Mouse (Mus musculus): Measurements from ENCODE around the gene Cuedc1. TPM values are rescaled to one million over a fixed set of nuclear protein-coding genes. Genes with fewer than 3 reads are reported as not detected.

Gene Cuedc1
- polyA plus RNA-seq, 1 experiment from 2014 or later, result 50.2 TPM

- peak; percentile 93 for ATAC-seq (ENCODE audit: low FRiP score, low read depth)
- H3K36me3 ChIP-seq, result no peaks in the 10 kb centered on the region
- H3K9me3 ChIP-seq, result no peaks in the 10 kb centered on the region
- peak within 1 kb of the TSS; percentile 74 for H3K4me2 ChIP-seq (replicated peaks)
- H3K27me3 ChIP-seq (replicated peaks), result no peaks in the 10 kb centered on the region
- H3K4me3 ChIP-seq, result peak within 1 kb of the TSS; percentile 99
- peak within 1 kb of the TSS; percentile 99 for H3K27ac ChIP-seq
- WGBS, result 1% methylated on average over 56 of the region's 81 CpGs
- H3K4me1 ChIP-seq, result peaks cover 34% of the 10 kb centered on the region
- peak within 1 kb of the TSS; percentile 99 for H3K9ac ChIP-seq
These were observed 30.1 kb upstream of the Cuedc1 start, which contains the start of gene Vezf1 for GRCm38 (mm10) chr11:88067586-88068410. TSS of gene Vezf1 (plus strand) at chr11:88068279.

- H3K9ac ChIP-seq, result peak overlapping the region; percentile 99
- H3K4me2 ChIP-seq (replicated peaks), result peak overlapping the region; percentile 74
- no peaks in the 10 kb centered on the region for H3K9me3 ChIP-seq
- H3K4me1 ChIP-seq, result peaks cover 42% of the 10 kb centered on the region
- H3K27ac ChIP-seq, result peak overlapping the region; percentile 99
- H3K27me3 ChIP-seq (replicated peaks), result no peaks in the 10 kb centered on the region
- ATAC-seq (ENCODE audit: low FRiP score, low read depth), result peak; percentile 68
- H3K36me3 ChIP-seq, result peaks cover 8% of the 10 kb centered on the region
- H3K4me3 ChIP-seq, result peak overlapping the region; percentile 99
- WGBS, result under 1% methylated on average over 89 of the region's 92 CpGs
These were observed 29.2 kb upstream of the Cuedc1 start for GRCm38 (mm10) chr11:88068411-88069245.

GRCm38 (mm10) chr11:88069246-88069570 lies 28.6 kb upstream of the Cuedc1 start:
- H3K9ac ChIP-seq, result peak overlapping the region; percentile 99
- H3K4me2 ChIP-seq (replicated peaks), result peak overlapping the region; percentile 74
- peak overlapping the region; percentile 99 for H3K4me3 ChIP-seq
- no peaks in the 10 kb centered on the region for H3K9me3 ChIP-seq
- H3K36me3 ChIP-seq, result peaks cover 11% of the 10 kb centered on the region
- WGBS, result under 1% methylated on average over 12 of the region's 12 CpGs
- peak overlapping the region; percentile 99; the same call in 1 of the 2 replicates for H3K27ac ChIP-seq
- ATAC-seq (ENCODE audit: low FRiP score, low read depth), result no peak
- peaks cover 44% of the 10 kb centered on the region for H3K4me1 ChIP-seq
- no peaks in the 10 kb centered on the region for H3K27me3 ChIP-seq (replicated peaks)

GRCm38 (mm10) chr11:88070392-88070791 lies 27.5 kb upstream of the Cuedc1 start:
- H3K27me3 ChIP-seq (replicated peaks), result no peaks in the 10 kb centered on the region
- no peak for ATAC-seq (ENCODE audit: low FRiP score, low read depth)

GRCm38 (mm10) chr11:88071113-88071512 lies 26.7 kb upstream of the Cuedc1 start:
- no peak for ATAC-seq (ENCODE audit: low FRiP score, low read depth)
- 0 out of 2 replicates have a peak overlapping the region, but pooled peaks have one; percentile 31 for H3K4me3 ChIP-seq
- WGBS, result 62% methylated on average over 5 of the region's 5 CpGs
- peak overlapping the region; percentile 42; the same call in 1 of the 2 replicates for H3K9ac ChIP-seq
- H3K9me3 ChIP-seq, result no peaks in the 10 kb centered on the region
- H3K4me1 ChIP-seq, result peaks cover 47% of the 10 kb centered on the region
- peaks cover 21% of the 10 kb centered on the region for H3K36me3 ChIP-seq
- no peaks in the 10 kb centered on the region for H3K27me3 ChIP-seq (replicated peaks)
- H3K27ac ChIP-seq, result no peak overlapping the region
- H3K4me2 ChIP-seq (replicated peaks), result peak overlapping the region; percentile 74

More at GRCm38 (mm10) chr11:88070392-88070791, 27.5 kb upstream of the Cuedc1 start:
- Histone ChIP-seq H3K9me3 (no peaks in the 10 kb centered on the region), H3K9ac (peak overlapping the region; percentile 42), H3K4me2 (replicated peaks) (peak overlapping the region; percentile 74), H3K27ac (no peak overlapping the region), H3K4me3 (peak overlapping the region; percentile 31), H3K36me3 (peaks cover 20% of the 10 kb centered on the region), H3K4me1 (peaks cover 47% of the 10 kb centered on the region)
- WGBS, result 22% methylated on average over 4 of the region's 4 CpGs

GRCm38 (mm10) chr11:88073343-88073875 lies 24.4 kb upstream of the Cuedc1 start:
- ATAC-seq (ENCODE audit: low FRiP score, low read depth), result no peak
- Histone ChIP-seq H3K9me3 (no peaks in the 10 kb centered on the region), H3K4me1 (peaks cover 42% of the 10 kb centered on the region), H3K27me3 (replicated peaks) (no peaks in the 10 kb centered on the region), H3K27ac (no peak overlapping the region), H3K9ac (no peak overlapping the region), H3K4me3 (no peak overlapping the region), H3K4me2 (replicated peaks) (peak overlapping the region; percentile 25), H3K36me3 (peaks cover 42% of the 10 kb centered on the region)
- WGBS, result 91% methylated on average over 14 of the region's 14 CpGs

- H3K9ac ChIP-seq, result no peak overlapping the region
- H3K36me3 ChIP-seq, result peaks cover 65% of the 10 kb centered on the region
- no peak for ATAC-seq (ENCODE audit: low FRiP score, low read depth)
- H3K4me2 ChIP-seq (replicated peaks), result no peak overlapping the region
- H3K27ac ChIP-seq, result no peak overlapping the region
- H3K9me3 ChIP-seq, result no peaks in the 10 kb centered on the region
- H3K27me3 ChIP-seq (replicated peaks), result no peaks in the 10 kb centered on the region
- peaks cover 34% of the 10 kb centered on the region for H3K4me1 ChIP-seq
- H3K4me3 ChIP-seq, result no peak overlapping the region
- 51% methylated on average over 1 of the region's 1 CpGs for WGBS
These were observed 22.2 kb upstream of the Cuedc1 start for GRCm38 (mm10) chr11:88075701-88076100.

GRCm38 (mm10) chr11:88076394-88076793 lies 21.5 kb upstream of the Cuedc1 start:
- 76% methylated on average over 1 of the region's 1 CpGs for WGBS
- ATAC-seq (ENCODE audit: low FRiP score, low read depth), result no peak
- H3K27me3 ChIP-seq (replicated peaks), result no peaks in the 10 kb centered on the region
- H3K4me2 ChIP-seq (replicated peaks), result no peak overlapping the region
- no peaks in the 10 kb centered on the region for H3K9me3 ChIP-seq
- H3K27ac ChIP-seq, result no peak overlapping the region
- H3K9ac ChIP-seq, result no peak overlapping the region
- peaks cover 72% of the 10 kb centered on the region for H3K36me3 ChIP-seq
- no peak overlapping the region for H3K4me3 ChIP-seq
- peaks cover 27% of the 10 kb centered on the region for H3K4me1 ChIP-seq

- peaks cover 55% of the 10 kb centered on the region for H3K36me3 ChIP-seq
- peaks cover 14% of the 10 kb centered on the region for H3K4me1 ChIP-seq
- no peaks in the 10 kb centered on the region for H3K27me3 ChIP-seq (replicated peaks)
- ATAC-seq (ENCODE audit: low FRiP score, low read depth), result no peak
- no peaks in the 10 kb centered on the region for H3K9me3 ChIP-seq
- 87% methylated on average over 6 of the region's 6 CpGs for WGBS
- no peak overlapping the region for H3K9ac ChIP-seq
- H3K27ac ChIP-seq, result no peak overlapping the region
- no peak overlapping the region for H3K4me3 ChIP-seq
- no peak overlapping the region for H3K4me2 ChIP-seq (replicated peaks)
These were observed 14.2 kb upstream of the Cuedc1 start for GRCm38 (mm10) chr11:88083699-88084098.

GRCm38 (mm10) chr11:88086737-88087627 lies 10.9 kb upstream of the Cuedc1 start:
- peaks cover 14% of the 10 kb centered on the region for H3K4me1 ChIP-seq
- peaks cover 23% of the 10 kb centered on the region for H3K36me3 ChIP-seq
- peak overlapping the region; percentile 29 for H3K4me3 ChIP-seq
- no peaks in the 10 kb centered on the region for H3K27me3 ChIP-seq (replicated peaks)
- peak overlapping the region; percentile 67 for H3K4me2 ChIP-seq (replicated peaks)
- ATAC-seq (ENCODE audit: low FRiP score, low read depth), result peak; percentile 96
- no peaks in the 10 kb centered on the region for H3K9me3 ChIP-seq
- peak overlapping the region; percentile 51 for H3K9ac ChIP-seq
- 8% methylated on average over 25 of the region's 25 CpGs for WGBS
- H3K27ac ChIP-seq, result peak overlapping the region; percentile 1; the same call in 1 of the 2 replicates

GRCm38 (mm10) chr11:88089150-88089549 lies 8.7 kb upstream of the Cuedc1 start:
- Histone ChIP-seq H3K4me2 (replicated peaks) (no peak overlapping the region), H3K4me1 (peaks cover 14% of the 10 kb centered on the region), H3K9me3 (no peaks in the 10 kb centered on the region), H3K4me3 (no peak overlapping the region), H3K36me3 (peaks cover 7% of the 10 kb centered on the region; the same call in 1 of the 2 replicates), H3K27ac (no peak overlapping the region), H3K27me3 (replicated peaks) (no peaks in the 10 kb centered on the region), H3K9ac (no peak overlapping the region)
- ATAC-seq (ENCODE audit: low FRiP score, low read depth), result no peak
- 74% methylated on average over 5 of the region's 5 CpGs for WGBS
